Mouse (Mus musculus): ENCODE measurements around the gene Gm45208.
A peak's percentile ranks its signal among the peaks of the same experiment; 100 is the strongest.
"Not testable (repeated sequence)": the region's sequence is repeated elsewhere in the genome, so short reads cannot be mapped to it uniquely, and the experiment has no call there.

Gm45208 gene

GRCm38 (mm10) chrX:7728215-7728921, 6.3 kb downstream of the Gm45208 start, which contains the start of gene Praf2:
Gene Praf2 (plus strand): TSS chrX:7728439.
- peak; percentile 73 for DNase-seq (ENCODE audit: low read depth)

GRCm38 (mm10) chrX:7728922-7729265, 6.8 kb downstream of the Gm45208 start:
- no peak for DNase-seq (ENCODE audit: low read depth)

GRCm38 (mm10) chrX:7733571-7734156, 11.6 kb downstream of the Gm45208 start:
- DNase-seq (ENCODE audit: low read depth), result peak; percentile 55

GRCm38 (mm10) chrX:7739336-7740081, 17.5 kb downstream of the Gm45208 start:
- no peak for DNase-seq (ENCODE audit: low read depth)

- no peak for DNase-seq (ENCODE audit: low read depth)
Measured at GRCm38 (mm10) chrX:7740082-7740819, 18.2 kb downstream of the Gm45208 start.

GRCm38 (mm10) chrX:7741103-7741502, 19.1 kb downstream of the Gm45208 start:
- DNase-seq (ENCODE audit: low read depth), result no peak

- no peak for DNase-seq (ENCODE audit: low read depth)
Measured at GRCm38 (mm10) chrX:7743470-7743869, 21.4 kb downstream of the Gm45208 start.

- no peak for DNase-seq (ENCODE audit: low read depth)
Measured at GRCm38 (mm10) chrX:7744940-7745339, 22.9 kb downstream of the Gm45208 start.

GRCm38 (mm10) chrX:7745429-7745828, 23.4 kb downstream of the Gm45208 start:
- no peak for DNase-seq (ENCODE audit: low read depth)

- DNase-seq (ENCODE audit: low read depth), result no peak
Measured at GRCm38 (mm10) chrX:7750432-7751116, 28.5 kb downstream of the Gm45208 start, which contains the start of gene Ccdc120. Gene Ccdc120 (minus strand): TSS chrX:7750905.

GRCm38 (mm10) chrX:7753627-7754026, 31.6 kb downstream of the Gm45208 start:
- not testable (repeated sequence) for DNase-seq (ENCODE audit: low read depth)

- DNase-seq (ENCODE audit: low read depth), result peak; percentile 80
Measured at GRCm38 (mm10) chrX:7762137-7762920, 40.3 kb downstream of the Gm45208 start, which contains the start of gene Tfe3. Gene Tfe3 (plus strand): TSS chrX:7762560.

GRCm38 (mm10) chrX:7762921-7763197, 40.8 kb downstream of the Gm45208 start:
- DNase-seq (ENCODE audit: low read depth), result no peak

- no peak for DNase-seq (ENCODE audit: low read depth)
Measured at GRCm38 (mm10) chrX:7763631-7764393, 41.8 kb downstream of the Gm45208 start.

GRCm38 (mm10) chrX:7764657-7765280, 42.7 kb downstream of the Gm45208 start:
- no peak for DNase-seq (ENCODE audit: low read depth)

- no peak for DNase-seq (ENCODE audit: low read depth)
Measured at GRCm38 (mm10) chrX:7765281-7765670, 43.2 kb downstream of the Gm45208 start.

GRCm38 (mm10) chrX:7765764-7766163, 43.7 kb downstream of the Gm45208 start:
- no peak for DNase-seq (ENCODE audit: low read depth)

GRCm38 (mm10) chrX:7769302-7770017, 47.4 kb downstream of the Gm45208 start:
- DNase-seq (ENCODE audit: low read depth), result no peak

- DNase-seq (ENCODE audit: low read depth), result no peak
Measured at GRCm38 (mm10) chrX:7772766-7773165, 50.7 kb downstream of the Gm45208 start.

All from c-Kit-positive CD71-positive TER-119-negative erythroid progenitor cells, embryonic 14.5 days (primary cell).